Mouse (Mus musculus) megakaryocyte, embryonic 14.5 days (primary cell): ENCODE measurements around the gene Pigh. TPM values are rescaled to one million over a fixed set of nuclear protein-coding genes. Genes with fewer than 3 reads are reported as not detected.

Experiments
- H3K27me3 ChIP-seq: replicated peaks from 2 replicates; pipeline ENCODE3; 2012; ENCODE audit warnings: inconsistent platforms
- H3K36me3 ChIP-seq: replicated peaks from 2 replicates; pipeline ENCODE3; 2012; ENCODE audit warnings: low read length, inconsistent platforms, mixed read lengths
- H3K4me1 ChIP-seq: 2 replicates; pipeline ENCODE4 v1.6.1; 2012; ENCODE audit warnings: inconsistent platforms
- H3K4me3 ChIP-seq: replicated peaks from 2 replicates; pipeline ENCODE3; 2012; ENCODE audit warnings: moderate library complexity, mild to moderate bottlenecking, inconsistent platforms
- H3K9me3 ChIP-seq: 2 replicates; pipeline ENCODE4 v1.6.1; 2012; ENCODE audit warnings: inconsistent platforms
- FLI1 ChIP-seq: IDR thresholded peaks from 2 replicates; pipeline ENCODE4 v1.6.1; 2012; ENCODE audit warnings: low read length, inconsistent platforms, mixed read lengths
- GATA1 ChIP-seq: IDR thresholded peaks from 3 replicates; pipeline ENCODE4 v1.6.1; 2012; ENCODE audit warnings: mixed read lengths, low read length, inconsistent platforms, borderline replicate concordance
- polyA plus RNA-seq: library from polyadenylated mRNA; stranded (reverse); fragments of >175 nt; gene quantifications from 2 replicates; pipeline ENCODE4 v1.2.3, GENCODE M21; 2012; ENCODE audit warnings: low replicate concordance; ENCODE audit not compliant: insufficient read depth

Pigh gene
- polyA plus RNA-seq, result 1.2 TPM in 1 of 2 replicates, not detected in the other

DNA sequence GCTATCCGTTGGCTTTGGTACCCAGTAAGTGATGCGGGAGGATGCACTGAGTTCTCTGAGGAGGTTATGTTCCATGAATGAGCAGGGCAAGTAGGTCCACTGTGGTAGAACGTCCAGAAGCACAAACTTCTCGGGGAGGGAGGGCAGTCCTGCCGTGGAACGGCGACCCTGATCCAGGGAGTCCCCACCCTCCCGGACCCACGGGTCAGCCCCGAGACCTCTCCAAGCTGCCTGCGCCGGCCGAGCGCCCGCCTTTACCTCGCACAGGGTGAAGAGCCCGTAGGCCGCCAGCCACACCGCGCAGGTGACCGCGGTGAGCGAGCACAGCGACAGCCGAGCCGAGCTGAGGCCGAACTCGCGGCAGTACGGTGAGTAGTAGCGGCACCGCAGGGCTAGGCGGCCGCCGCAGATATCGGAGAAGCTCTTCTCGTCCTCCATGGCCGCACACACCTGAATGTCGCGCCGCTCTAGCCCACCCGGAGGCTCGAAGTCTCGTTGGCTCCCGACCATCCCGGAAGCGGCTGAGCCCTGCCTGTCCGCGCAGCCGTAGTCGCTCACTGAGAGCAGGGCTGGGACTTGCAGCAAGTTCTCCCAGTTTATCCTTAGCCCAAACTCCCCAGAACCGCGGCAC lies at the start of gene Pigh:
Gene Pigh, minus strand, starts transcription at position 470 of the 631 bp plus-strand sequence.
- no peak for TF ChIP-seq GATA1
- peak within 1 kb of the TSS; percentile 97 for H3K4me3 ChIP-seq
- peaks cover 4% of the 10 kb centered on the region for H3K9me3 ChIP-seq
- peaks cover 35% of the 10 kb centered on the region for H3K4me1 ChIP-seq
- H3K27me3 ChIP-seq, result peaks cover 2% of the 10 kb centered on the region
- H3K36me3 ChIP-seq, result peaks cover 36% of the 10 kb centered on the region

DNA sequence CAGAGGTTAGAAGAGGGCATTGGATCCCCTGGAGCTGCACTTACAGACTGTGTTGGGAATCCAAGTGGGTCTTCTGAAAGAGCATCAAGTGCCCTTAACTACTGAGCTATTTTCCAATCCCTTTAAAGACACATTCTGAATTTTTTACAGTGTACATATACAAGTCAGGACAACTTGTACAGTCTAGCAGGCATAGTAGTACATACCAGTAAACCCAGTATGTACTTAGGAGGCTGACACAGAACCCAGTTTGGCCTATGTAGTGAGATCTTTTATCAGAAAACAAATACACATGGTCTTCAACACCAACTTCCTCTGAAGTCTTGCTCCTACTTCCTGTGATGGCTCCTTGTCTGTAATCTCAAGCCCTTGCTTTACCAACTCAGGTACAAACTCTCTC lies 49.5 kb upstream of the Pigh start:
- Histone ChIP-seq H3K36me3 (no peaks in the 10 kb centered on the region), H3K4me1 (peaks cover 5% of the 10 kb centered on the region; the same call in 1 of the 2 replicates)
- TF ChIP-seq GATA1, result no peak
- TF ChIP-seq FLI1, result no peak

DNA sequence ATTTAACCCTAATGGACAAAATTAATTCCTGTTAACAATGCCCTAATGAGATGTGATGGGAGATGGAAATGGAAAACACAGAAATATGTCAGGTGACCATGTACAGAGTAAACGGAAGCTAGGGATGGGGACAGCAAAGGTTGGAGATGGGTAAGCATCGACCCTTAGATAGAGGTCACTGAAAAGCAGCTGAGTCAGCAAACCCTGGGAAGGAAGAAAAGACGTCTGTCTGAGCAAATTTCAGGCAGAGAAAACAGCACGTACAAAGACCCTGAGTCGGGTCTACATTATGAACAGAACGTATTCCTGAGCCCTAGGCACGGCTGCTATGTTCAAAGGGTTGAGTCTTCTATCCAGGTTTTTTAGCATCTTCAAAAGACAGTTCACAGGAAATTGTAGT lies 47.5 kb upstream of the Pigh start:
- Histone ChIP-seq H3K36me3 (no peaks in the 10 kb centered on the region), H3K4me3 (no peak overlapping the region), H3K9me3 (peaks cover 6% of the 10 kb centered on the region; the same call in 1 of the 2 replicates), H3K4me1 (peaks cover 9% of the 10 kb centered on the region), H3K27me3 (peaks cover 26% of the 10 kb centered on the region)
- TF ChIP-seq FLI1, result no peak
- no peak for TF ChIP-seq GATA1

More for the DNA sequence above, 49.5 kb upstream of the Pigh start:
- H3K9me3 ChIP-seq, result no peaks in the 10 kb centered on the region
- no peak overlapping the region for H3K4me3 ChIP-seq
- peaks cover 8% of the 10 kb centered on the region for H3K27me3 ChIP-seq

DNA sequence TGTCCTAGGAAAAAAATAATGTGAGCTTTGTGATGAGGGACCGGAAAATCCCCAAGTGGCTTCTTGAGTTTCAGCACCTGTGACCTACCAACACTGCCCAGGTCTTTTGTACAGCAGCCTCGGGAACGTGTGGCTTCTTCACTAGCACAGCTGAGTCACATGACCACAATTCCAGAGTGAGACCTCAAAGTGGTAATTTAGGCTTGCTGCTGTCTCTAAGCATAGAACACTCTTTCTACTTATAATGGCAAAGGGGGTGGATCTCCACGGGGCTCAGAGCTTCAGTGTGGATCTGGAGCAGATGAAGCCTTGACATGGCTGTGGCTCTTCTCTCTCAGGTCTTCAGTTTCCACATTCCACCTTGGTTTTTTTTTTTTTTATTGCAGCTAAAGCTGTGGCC lies 45.7 kb upstream of the Pigh start:
- TF ChIP-seq FLI1 (no peak), GATA1 (no peak)
- Histone ChIP-seq H3K27me3 (peaks cover 44% of the 10 kb centered on the region), H3K4me1 (peaks cover 27% of the 10 kb centered on the region), H3K4me3 (no peak overlapping the region), H3K36me3 (no peaks in the 10 kb centered on the region), H3K9me3 (peaks cover 6% of the 10 kb centered on the region; the same call in 1 of the 2 replicates)

DNA sequence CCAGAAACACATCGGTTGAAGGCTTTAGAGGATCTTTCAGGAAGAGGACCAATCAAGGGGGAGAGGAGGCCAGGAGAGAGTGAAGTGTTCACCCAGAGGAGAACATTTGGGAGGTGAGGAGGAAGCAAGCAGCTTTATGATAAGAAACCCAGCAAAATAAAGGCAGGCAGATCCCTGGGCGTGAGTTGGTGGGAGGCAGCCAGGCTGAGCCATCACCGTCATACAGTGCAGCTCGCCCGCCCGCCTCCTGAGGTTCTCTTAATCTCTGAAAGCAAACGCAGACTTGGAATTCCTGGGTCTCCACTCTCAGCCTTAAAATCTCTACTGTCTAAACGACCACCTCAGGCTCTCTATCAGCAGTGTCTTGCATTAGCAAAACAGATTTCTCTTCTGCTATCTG lies 45.2 kb upstream of the Pigh start:
- Histone ChIP-seq H3K4me3 (no peak overlapping the region), H3K36me3 (no peaks in the 10 kb centered on the region), H3K27me3 (peaks cover 44% of the 10 kb centered on the region), H3K9me3 (peaks cover 6% of the 10 kb centered on the region; the same call in 1 of the 2 replicates), H3K4me1 (peaks cover 27% of the 10 kb centered on the region)
- TF ChIP-seq FLI1 (no peak), GATA1 (no peak)

DNA sequence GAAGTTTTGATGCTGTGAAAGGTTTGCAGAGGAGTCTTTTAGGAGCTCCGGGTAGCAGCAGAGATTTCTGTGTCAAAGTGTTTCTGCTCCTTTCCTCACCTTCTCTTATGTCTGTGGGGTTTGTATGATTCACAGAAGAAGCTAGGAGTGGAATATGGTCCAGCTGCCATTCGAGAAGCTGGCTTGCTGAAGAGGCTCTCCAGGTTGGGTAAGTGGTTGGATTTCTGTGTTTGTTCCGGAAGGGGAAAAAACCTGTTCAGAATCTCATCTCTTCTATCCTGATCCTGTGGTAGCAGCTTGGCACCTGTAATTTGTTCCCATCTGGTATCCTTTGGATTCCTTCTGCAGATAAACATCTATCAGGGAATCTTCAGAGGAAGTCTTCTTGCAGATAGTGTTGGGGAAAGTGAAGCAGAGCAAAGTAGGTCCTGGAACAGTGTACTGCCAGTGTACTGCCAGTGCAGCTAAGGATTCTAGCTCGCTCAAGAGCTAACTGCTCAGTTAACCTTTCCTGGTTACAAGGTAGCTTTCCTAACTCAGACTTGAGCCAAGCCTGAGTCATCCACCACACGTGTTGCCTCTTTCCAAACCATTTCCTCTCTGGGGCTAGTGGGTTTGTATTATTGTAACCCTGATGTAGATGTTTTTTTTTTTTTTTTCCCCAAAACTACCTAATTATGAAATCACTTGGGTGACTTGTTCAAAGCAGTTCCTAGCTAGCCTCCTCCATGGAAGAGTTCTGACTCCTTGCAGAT lies 42.4 kb upstream of the Pigh start:
- TF ChIP-seq FLI1 (no peak), GATA1 (no peak)
- H3K4me3 ChIP-seq, result peak overlapping the region; percentile 75
- H3K27me3 ChIP-seq, result peaks cover 46% of the 10 kb centered on the region
- H3K36me3 ChIP-seq, result no peaks in the 10 kb centered on the region
- H3K9me3 ChIP-seq, result peaks cover 6% of the 10 kb centered on the region; the same call in 1 of the 2 replicates
- H3K4me1 ChIP-seq, result peaks cover 27% of the 10 kb centered on the region

DNA sequence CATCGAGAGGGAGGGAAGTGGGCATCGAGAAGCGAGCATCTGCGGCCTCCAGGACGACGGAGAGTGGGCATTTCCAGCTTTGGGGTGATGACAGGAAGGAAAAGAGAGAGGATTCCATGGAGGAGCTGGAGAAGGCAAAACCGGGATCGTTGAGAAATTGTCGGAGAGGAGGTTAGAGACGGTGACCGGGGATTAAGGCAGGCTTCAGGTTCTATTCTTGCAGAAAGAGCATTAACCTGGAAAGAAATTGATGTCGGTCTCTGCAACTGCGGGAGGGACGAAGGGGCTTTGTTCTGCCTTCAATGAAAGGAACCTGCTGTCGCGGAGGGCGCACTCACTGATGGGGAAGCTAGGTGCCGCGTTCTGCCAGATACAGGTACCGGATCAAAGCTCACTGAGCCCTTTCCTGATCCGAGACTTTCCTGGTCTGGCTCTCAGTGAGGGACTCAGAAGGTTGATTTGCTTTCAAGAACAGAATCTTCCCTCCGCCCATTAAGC lies 41.8 kb upstream of the Pigh start:
- peaks cover 6% of the 10 kb centered on the region; the same call in 1 of the 2 replicates for H3K9me3 ChIP-seq
- peaks cover 27% of the 10 kb centered on the region for H3K4me1 ChIP-seq
- H3K36me3 ChIP-seq, result no peaks in the 10 kb centered on the region
- H3K4me3 ChIP-seq, result peak overlapping the region; percentile 89
- H3K27me3 ChIP-seq, result peaks cover 44% of the 10 kb centered on the region
- TF ChIP-seq GATA1, result no peak
- no peak for TF ChIP-seq FLI1

DNA sequence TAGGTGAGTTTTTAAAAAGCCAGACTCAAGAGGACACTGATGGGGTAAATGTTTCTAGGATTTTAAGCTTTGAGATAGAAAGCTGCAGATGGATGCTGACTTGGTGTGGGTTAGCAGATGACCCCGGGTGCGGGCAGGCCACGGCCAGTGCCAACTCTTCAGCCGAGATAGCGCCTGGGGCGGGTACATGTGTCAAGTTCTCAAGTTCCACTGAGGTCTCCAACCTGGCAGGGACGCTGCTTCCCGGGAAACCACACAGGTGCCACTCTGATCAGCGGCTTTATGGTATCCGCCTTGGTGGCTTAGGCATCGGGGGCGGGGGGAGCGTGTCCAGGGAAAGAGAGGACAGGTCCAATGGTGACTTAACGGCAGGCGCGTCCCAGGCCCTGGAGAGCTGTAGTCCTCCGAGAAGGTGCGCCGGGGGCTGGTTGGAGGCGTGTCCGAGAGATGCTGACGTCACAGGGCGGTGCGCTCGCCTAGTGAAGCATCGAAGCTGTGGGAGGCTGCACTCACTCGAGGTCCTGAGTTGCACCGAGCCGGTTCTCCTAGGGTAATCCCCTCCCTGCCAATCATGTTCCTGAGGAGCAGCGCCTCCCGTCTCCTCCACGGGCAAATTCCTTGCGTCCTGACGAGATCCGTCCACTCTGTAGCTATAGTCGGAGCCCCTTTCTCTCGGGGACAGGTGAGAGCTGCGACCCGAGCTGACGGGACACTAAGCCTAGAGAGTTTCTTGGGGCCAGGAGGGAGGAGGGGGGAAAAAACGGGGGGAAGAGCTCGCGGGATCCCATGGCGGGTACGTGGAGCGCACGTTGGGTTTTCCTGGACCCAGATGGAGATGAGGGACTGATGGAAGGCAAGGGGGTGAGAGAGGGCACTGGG lies 41.1 kb upstream of the Pigh start, which contains the start of gene Arg2:
Gene Arg2, plus strand, starts transcription at position 479 of the 879 bp plus-strand sequence.
- Histone ChIP-seq H3K4me3 (peak within 1 kb of the TSS; percentile 89), H3K36me3 (no peaks in the 10 kb centered on the region), H3K27me3 (peaks cover 44% of the 10 kb centered on the region), H3K4me1 (peaks cover 27% of the 10 kb centered on the region), H3K9me3 (peaks cover 6% of the 10 kb centered on the region; the same call in 1 of the 2 replicates)
- TF ChIP-seq FLI1, result no peak
- TF ChIP-seq GATA1, result no peak

DNA sequence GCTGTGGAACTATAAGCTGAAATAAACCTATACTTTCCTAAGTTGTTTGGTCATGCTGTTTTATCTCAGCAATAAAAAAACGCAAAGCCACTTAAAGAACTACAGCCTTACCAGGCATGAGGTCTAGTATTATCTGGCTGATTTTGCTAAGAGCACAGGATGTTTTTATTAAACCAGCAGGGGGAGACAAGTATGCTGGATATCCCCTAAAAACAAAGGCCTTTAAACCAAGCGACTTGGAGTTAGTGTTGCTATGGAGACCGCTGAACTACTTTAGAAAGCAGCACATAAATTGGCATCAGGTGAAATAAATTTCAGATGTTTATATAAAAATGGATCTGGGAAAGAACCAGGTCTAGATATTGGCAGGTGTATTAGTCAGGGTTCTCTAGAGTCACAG lies 33.4 kb upstream of the Pigh start:
- Histone ChIP-seq H3K9me3 (no peaks in the 10 kb centered on the region), H3K4me1 (no peaks in the 10 kb centered on the region), H3K4me3 (no peak overlapping the region), H3K36me3 (no peaks in the 10 kb centered on the region), H3K27me3 (peaks cover 10% of the 10 kb centered on the region)
- TF ChIP-seq GATA1, result no peak
- TF ChIP-seq FLI1, result no peak
